Mouse (Mus musculus) neutrophil, adult 5-6 weeks (primary cell): Measurements from ENCODE around the gene Tmem258. TPM values are rescaled to one million over a fixed set of nuclear protein-coding genes. Genes with fewer than 3 reads are reported as not detected.
"Not testable (repeated sequence)": the region's sequence is repeated elsewhere in the genome, so short reads cannot be mapped to it uniquely, and the experiment has no call there.

ENCODE experiments used
- ATAC-seq: fragments of 151-379, 151-347 bp; 2 replicates; pipeline ENCODE4 v1.8.0; 2017; ENCODE audit warnings: mild to moderate bottlenecking, moderate TSS enrichment; ENCODE audit not compliant: insufficient number of reproducible peaks, poor library complexity, low FRiP score, severe bottlenecking; ENCODE audit errors: extremely low read depth
- total RNA-seq: library from RNA; stranded (forward); fragments of 200-1000 nt; gene quantifications from 2 replicates; pipeline ENCODE4 v1.2.3, GENCODE M21; 2017

The Tmem258 gene
- 57.5 and 74.8 TPM in 2 replicates for total RNA-seq

DNA sequence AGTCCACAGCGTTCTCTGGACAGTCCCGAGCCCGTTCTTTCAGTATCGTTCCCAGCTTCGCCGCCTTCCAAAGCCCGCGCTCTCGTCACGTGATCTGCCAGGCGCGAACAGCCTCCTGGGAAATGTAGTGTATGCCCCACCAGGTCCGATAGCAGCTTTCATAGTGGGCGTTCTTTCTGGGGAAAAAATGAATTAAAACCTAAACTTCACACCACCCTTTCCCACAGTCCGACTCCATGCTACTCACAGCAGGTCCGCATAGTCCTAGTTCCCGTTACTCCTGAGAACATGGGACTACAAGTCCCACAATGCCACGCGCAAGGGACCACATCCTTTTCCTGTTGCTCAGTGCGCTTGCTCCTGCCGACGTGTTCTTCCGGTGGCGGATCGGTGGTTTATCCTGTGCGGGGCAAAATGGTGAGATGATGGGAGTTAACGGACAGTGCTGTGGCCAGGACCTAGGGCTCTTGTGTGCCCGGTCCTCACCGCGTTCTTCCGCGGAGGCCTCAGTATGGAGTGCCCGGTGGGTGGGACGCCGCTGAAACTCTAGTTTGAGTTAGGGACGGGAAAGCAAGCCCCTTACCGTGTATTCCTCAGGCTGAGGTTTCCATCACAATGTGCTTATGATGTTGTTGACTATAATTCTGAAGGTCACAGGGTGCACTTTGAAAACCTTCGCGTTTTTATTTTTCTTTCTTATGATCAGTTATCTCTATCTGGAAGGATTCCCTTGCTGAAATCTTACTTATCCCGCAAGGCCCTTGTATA lies at the start of gene Tmem258, which contains the start of gene Fen1:
Gene Tmem258 (plus strand): TSS at position 167 of the 768 bp plus-strand sequence.
Gene Fen1 (minus strand): TSS at position 322 of the 768 bp plus-strand sequence.
- ATAC-seq = peak; percentile 84

DNA sequence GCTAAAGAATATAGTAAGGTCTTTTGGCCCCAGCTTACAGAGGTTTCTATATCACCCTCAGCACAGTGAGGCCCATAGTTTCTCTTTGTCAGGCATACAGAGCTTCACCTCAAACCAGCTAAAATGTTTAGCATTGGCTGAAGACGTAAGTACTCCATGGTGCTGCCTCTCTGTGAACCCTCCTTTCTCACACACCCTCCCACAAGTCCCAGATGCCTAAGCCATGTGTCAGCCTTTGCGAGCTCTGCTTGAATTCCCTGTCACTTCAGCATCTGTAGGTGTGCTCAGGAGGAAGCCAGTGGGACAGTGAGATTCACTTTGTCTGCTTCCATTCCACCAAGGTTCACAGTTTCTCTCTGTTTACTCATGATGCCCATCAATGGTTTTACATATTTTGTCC lies 46.1 kb upstream of the Tmem258 start:
- ATAC-seq = no peak

DNA sequence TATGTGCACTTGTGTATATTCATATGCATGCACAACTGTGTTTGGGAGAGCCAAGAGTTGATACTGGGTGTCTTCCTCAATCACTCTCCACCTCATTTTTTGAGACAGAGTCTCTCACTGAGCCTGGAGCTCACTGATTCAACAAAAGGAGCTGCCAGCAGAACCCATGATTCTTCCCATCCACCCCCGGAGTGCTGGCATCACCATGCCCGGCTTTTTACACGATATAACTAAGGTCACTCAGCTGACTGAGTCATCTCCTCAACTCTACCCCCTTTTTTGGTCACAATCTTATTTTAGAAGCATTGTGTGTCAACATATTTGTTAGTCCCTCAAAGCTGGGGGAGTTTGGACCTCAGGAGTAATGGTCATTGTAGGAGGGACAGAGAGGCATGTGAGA lies 39.9 kb upstream of the Tmem258 start:
- ATAC-seq = no peak

DNA sequence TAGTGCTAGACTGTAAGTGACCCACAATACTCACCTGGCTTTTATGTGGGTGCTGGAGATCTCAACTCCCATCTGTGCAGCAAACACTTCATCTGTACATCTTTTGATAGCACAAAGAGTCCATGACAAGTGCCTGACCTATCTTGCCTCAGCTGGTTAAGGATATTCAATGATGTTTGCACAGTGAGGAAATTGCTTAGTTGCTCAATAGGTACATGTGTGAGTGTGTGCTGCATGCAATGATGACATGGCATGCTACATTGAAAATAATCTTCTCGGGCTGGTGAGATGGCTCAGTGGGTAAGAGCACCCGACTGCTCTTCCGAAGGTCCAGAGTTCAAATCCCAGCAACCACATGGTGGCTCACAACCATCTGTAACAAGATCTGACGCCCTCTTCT lies 37.9 kb upstream of the Tmem258 start:
- ATAC-seq = not testable (repeated sequence)

DNA sequence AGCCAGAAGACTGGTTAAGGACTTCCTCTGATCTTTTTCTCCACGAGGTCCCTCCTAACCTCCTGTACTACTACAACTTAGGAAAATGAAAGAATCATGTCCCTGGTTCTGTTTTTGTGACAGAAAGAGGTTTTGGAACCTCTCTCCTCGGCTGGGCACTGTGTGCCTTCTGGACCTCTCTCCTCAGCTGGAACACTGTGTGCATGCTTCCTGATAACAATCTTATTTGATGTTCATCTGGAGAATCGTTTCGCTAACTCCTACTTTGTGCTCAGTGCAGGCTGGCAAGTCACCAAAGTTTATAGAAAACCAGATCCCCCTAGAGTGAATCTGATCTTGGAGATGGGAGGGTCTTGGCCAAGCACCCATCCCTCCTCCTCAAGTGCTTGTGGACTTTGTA lies 36.7 kb upstream of the Tmem258 start:
- no peak for ATAC-seq

DNA sequence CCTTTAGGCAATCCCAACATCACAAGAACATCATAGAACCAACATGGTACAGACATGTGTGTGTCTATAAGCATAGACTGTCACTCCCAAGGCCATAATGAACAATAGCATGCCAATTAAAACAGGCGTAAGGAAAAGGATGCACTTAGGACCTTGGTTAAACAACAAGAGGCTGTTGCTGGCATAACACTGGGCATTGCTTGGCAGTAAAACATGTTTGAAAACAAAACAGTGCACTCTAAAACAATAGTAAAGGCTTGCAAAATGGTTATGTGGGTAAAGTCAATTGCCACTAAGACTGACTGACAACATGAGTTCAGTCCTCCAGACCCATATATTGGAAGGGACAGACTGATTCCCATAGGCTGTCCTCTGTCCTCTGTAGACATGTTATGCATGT lies 35.9 kb upstream of the Tmem258 start:
- ATAC-seq = no peak

DNA sequence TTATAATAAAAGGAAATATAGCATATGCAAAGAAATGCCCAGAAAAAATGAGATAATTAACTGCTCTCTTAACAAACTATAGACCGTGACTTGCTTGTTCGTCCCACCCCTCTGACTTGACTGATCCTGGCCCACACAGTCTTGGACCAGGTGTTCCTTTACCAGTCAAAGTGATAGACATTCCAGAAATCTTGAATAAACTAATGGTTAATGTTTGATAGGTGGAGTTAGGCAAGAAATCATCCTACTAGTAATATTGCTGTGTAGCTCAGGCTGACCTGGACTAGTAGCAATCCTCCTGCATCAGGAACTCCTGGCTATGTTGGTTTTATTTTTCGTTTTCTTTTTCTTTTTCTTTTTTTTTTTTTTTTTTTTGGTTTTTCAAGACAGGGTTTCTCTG lies 35.4 kb upstream of the Tmem258 start:
- ATAC-seq = no peak

DNA sequence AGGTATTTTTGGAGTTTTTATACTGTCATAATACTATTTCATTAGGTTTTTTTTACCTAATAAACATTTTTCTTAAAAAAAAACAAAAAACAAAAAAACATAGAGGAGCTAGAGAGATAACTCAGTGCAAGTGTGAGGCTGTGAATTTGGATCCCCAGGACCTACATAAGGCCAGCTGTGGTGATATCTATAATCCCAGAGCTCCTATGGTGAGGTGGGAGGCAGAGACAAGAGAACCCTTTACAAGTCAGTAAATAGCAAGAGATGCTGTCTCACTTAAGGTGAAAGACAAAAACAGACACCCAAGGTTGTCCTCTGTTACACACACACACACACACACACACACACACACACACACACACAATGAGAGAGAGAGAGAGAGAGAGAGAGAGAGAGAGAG lies 34.6 kb upstream of the Tmem258 start:
- ATAC-seq = no peak

DNA sequence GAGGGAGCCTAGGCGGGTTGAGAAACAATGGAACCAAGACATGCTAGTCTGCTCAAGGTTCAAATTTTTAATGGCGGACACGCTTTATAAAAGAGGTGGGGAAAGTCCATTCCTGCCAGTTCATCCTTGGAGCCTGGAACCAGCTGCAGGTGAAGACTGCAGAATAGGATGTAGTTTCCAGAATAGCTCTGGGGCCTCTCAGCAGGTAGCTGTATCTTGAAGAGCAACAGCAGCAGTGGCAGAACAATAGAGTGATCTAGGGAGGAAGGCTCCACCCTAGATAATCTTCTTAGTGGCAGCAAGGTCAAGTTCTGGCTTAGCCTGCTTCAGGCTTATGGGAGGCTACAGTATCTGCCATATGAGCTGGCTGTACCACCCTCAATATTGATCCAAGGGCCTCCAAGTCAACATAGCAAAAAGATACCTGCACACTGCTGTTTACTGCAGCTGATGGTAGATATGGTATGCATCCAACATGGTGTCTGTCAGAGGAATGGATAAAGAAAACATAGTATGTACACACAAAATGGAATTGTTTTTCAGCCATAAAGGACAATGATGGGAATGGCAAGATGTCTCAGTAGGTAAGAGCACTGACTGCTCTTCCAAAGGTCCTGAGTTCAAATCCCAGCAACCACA lies 34.0 kb upstream of the Tmem258 start:
- not testable (repeated sequence) for ATAC-seq

DNA sequence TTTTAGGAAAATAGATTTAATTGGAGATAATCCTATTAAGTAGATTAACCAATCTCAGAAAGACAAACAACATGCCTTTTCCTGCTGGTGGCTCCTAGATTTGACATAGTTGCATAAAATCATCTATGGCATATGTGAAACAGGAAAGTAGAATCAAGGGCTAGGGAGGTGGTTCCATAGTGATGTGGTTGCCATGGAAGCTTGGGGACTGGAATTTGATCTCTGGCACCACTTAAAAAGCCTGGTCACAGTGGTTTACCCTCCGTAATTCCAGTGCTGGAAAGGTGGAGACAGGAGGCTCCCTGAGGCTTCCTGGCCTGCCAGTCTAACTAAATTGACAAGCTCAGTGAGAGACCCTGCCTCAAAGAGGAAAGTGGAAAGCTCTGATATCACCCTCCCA lies 33.3 kb upstream of the Tmem258 start:
- no peak for ATAC-seq

DNA sequence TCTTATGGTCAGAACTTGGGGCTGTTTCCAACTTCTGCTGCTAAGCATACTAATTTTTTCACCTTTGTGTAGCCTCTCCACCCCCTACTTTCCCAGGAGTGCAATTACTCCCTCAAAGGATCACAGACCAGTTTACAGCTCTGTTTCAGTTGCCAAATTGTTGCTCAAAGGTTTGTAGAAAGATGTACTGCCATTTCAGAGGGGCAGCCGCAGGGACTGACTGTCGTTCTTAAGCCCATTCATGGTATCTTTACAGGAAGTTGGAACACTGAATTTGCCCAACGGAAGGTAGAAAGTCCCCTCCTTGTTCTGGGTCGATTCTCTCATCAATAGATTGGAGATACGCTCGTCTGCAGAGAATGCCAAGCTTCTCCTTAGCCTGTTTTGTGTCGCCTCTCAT lies 32.5 kb upstream of the Tmem258 start:
- ATAC-seq = no peak

DNA sequence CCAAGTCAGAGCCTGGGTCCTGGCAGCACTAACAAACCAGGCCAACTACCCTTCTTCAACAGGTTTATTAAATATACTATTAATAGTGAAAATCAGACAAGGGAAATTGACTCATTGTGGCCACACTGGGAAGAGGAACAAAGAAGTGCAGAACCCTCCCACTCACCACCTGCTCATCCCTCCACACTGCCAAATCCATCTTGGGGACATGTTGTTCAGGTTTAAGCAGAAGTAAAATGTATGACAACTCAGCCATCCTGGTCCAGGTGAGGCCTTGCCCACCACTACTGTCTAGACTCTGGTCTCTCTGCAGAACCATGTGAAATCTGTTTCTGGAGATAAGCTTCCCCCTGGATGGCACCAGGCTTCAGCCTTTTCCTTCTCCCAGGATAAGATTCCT lies 32.0 kb upstream of the Tmem258 start:
- ATAC-seq = no peak

DNA sequence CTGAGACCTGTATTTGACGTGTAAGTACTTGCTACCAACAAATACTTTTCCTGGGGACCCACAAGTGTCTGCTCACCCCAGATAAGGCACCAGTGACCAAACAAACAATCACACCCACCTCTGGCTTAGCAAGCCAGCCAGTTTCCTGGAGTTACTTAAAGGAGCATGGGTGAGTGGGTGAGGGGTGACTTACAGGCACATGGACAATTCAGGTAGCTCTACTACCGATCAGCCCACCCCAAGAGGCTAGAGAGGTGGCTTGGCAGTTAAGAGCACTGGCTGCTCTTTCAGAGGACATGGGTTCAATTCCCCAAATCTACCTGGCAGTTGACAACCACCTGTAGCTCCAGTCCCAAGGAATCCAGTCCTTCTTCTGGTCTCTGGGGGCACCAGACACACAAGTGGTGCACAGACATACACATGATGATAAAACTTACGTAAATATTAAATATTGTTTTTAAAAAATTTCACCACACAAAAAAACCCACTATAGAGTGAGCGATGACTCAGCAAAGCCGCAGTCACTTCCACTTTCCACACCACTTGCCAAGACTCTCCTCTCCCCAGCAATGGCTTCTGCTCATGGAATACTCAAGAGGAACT lies 30.6 kb upstream of the Tmem258 start:
- no peak for ATAC-seq

DNA sequence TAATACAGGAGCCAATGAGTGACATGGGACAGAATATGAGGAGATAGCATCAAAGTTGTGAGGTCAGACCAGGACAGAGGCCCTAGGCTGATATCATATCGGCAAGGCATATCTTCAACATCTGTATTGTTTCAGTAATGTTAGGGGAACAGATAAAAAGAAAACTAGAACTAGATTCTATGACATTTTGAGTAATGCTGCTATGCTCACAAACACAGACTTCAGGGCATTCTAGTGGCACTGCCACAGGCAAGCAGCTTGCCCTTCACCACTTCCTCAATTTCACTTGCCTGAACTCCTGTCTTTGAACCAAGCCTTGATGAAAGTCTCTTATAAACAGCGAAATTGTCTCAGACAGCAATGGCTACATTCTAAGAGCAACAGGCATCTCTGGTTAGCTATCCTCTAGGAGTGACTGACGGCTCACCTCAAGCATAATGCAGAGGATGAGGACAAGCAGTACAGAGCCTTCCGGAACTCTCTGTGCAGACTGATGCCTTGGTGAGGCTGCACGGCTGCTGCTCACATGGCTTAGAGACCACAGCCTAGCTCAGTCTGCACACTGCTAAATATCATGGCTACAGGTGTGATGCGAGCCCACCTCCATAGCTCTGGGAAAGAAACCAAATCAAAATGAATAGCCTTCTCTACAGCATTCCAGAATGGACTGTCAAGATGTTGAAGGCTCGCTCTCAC lies 29.8 kb upstream of the Tmem258 start:
- no peak for ATAC-seq

DNA sequence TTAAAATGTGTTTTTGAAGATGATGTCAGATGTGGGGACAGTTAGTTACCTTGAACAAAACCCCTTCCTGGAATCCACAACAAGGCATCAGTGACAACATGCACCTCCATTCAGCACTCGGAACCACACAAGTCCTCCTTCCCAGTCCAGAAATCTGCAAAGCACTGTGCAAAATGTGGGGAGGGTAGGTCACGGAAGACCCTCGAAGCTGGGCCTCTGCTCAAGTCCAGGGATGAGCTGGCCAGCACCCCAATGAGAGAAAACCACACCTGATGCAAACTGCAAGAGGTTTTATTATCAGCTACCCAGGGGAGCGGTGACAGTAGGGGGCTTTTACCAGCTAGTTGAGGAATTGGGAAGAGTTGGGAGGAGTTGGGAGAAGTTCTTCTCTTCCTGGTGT lies 28.9 kb upstream of the Tmem258 start:
- no peak for ATAC-seq

DNA sequence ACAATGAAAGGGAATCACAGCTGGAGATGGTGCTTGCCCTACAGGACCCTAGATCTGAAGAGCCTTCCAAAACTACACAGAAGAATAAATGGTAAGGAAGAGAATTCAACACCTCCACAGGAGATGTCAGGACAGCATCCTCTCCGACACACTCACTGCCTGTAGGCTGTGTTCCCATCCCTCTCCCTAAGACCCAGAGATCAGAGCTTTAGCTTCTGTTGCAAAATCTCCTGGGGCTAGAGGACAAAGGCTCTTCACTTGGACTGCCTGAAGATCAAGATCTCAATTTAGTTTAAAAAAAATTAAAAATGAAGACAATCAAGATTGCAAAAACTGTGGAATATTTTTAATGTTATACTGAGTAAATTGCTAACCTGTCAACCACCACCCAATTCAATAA lies 27.3 kb upstream of the Tmem258 start:
- no peak for ATAC-seq

DNA sequence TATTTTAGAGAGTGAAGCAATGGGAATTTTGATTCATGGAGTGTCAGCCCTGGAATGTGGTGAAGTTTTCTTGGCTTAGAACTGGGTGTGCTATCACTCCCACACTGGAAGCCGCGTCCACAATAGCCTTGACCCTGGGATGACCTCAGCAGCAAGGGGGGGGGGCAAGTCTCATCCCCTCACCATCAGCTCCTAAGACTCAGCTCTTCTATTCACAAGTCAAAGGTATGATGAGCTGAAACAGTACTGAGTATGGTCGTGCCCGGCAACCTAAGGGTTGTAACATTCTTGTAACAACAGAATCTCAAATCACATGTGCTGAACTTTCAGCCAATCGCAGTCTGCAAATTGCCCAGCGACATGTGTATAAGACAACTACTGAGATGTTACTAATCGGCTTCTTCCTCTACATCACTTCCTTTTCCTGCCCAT lies 26.9 kb upstream of the Tmem258 start:
- no peak for ATAC-seq

DNA sequence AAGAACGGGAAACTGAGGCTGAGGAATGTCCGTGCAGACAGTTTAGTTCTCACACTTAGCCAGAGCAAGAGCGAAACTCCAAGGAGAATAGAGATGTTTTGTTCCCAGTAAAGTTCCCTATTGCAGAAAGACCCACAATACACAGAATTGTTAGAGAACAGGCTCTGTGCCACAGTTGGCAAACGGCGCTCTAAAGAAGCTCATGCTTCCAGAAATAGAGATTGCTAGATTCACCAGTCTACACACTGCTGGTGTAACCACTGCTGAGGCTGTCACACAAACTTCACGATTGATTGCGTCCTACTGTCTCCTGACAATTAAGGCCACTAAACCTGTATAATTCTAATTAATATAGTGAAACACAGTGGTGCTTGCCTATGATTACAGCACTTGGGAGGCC lies 22.6 kb upstream of the Tmem258 start:
- no peak for ATAC-seq

DNA sequence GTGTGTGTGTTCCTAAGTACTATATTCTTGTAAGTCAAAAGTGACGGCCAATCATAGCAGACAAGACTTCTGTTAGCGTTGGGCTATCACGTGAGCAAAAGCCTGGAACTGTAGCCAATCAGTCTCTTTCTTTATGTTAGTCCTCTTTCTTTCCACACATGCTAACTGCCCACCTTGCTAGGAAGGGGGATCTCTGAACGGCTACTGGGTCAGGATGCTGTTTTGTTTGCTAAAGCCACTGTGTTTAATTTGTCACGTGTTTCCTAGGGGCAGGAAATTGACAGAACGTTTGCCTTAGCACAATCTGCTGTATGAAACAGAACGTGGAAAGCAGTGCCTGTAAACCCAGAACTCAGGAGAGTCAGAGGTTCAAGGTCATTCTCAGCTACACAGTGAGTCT lies 21.7 kb upstream of the Tmem258 start:
- ATAC-seq = no peak
